Mouse (Mus musculus) spleen, postnatal 4 days (tissue): ENCODE data around the gene Shank2.

Experiments used
- DNase-seq, 2 experiments: peaks; one replicate each; pipeline ENCODE4 v3.0.0; 2022; ENCODE audit warnings: low spot score in 2 of 2

Gene Shank2

DNA sequence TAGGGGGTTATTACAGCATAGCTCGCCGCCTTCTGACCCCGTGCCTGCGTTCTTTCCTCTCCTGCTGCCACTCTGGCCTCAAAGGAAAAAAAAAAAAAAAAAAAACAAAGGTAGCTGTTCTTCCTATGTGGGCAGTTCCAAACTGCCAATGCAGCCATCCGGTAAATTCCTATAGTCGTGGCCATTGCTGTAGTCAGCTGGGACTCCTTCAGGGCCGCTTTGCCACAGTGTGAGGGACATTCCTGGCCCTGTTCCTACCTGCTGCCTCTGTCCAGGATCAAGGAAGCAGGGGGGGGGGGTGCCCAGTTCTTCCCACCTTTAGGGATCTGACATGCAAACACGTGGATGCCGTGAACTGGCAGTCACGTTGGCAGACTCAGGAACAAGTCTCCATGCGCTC, 29.1 kb downstream of the Shank2 start:
- DNase-seq: no peak

DNA sequence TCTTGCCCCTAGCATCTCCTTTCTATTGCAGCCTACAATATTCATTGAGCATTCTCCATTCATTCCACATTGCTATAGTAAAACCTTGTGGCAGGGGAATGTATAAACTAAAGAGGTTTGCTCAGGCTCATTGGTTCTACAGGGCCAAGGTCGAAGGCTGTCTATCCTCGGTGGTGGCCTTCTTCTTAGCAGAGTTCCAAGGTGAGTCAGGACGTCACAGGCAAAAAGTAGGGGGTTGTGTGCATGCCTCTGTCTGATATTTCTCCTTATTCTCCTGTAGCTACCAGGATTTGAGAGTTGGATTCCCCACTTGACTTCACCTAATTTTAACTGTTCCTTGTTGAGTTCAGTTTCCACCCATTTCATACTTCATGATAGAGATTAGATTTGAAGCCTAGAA, 29.9 kb downstream of the Shank2 start:
- no peak for DNase-seq

DNA sequence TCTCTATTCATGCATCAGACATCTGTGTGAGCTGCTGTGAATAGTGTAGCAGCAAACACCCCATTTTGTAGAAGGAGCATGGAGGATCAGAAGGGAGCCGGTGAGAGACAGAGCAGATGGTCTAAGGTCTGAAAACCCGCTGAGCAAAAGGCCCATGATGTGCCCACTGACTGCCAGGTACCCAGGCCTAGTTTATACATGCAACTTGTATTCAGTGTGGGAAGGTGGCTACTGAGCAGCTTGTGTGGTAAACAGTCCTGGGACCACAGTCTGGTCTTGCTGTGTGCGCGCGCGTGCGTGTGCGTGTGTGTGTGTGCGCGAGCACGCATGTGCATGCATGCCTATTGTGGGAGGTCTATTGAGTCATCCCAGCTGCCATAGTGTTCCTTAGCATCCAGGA, 35.8 kb downstream of the Shank2 start:
- DNase-seq: no peak

DNA sequence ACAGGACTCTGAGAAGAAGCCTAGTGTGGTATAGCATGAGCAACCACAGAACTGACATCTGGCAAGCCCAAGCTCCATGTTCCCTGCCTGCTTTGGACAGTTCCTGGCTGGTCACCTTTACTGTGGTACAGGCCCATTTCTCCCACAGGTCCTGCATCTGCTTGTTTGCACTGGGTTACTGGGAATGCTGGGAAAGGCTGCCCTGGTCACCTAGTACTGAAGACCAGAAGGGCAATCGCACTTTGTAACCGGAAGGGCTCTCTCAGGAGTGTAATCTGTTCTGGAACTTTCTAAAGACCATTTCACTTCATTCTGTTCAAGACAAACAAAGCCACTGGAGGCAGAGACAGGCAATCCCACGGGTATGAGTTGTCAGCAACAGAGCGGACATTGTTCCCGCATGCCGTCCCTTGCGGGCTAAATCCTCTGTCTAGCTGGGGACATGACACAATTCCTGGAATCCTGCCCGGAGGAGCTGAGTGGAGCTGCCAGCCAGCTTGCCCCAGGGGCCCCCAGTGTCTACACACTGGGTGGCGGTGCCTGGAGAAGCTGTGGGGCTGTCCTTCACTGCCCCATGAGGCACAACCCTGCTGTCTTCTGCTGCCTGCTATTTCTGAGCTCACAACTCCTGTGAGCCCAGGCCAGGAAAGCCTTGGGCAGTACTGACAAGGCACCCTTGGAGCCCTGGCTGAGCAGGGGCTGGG, 36.4 kb downstream of the Shank2 start:
- no peak for DNase-seq

DNA sequence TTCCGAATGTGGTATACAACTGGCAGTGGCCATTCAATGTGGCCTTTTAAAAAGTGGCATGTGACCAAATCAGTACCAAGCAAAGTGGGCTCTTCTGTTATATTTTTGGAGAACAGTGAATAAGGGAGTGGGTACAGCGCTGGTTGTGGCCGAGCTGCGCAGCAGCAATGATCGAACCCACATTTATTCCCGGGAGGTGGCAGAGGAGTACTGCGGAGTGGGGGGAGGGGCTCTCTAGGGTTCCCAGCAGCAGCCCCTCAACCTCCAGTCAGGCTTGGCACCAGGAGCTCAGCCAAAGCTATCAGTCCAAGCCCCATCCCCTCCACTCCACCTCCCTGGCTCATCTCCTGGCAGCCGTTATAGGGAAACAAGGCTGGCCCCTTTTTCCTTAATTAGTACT, 37.0 kb downstream of the Shank2 start:
- no peak for DNase-seq

DNA sequence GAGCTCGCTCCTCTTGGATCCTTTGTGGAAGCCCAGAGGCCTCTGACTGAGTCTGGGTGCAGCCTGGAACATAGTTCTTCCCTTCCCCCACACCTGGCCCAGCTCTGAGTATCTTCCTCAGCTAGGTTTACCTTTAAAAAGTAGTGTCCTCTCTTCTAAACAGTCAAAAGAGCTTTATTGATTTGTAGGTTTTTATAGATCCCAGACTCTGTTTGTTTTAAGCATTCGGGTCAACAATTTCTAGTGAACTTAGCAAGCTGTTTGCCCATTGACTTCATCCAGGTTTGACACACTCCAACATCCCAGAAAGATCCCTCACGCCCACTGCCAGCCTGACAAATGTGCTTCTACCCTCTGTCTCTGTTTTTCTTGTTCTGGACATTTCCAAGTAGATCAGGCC, 38.6 kb downstream of the Shank2 start:
- DNase-seq: no peak

GRCm38 (mm10) chr7:144052076-144052475, 50.3 kb downstream of the Shank2 start:
- DNase-seq: no peak

- DNase-seq: no peak
Observed at GRCm38 (mm10) chr7:144055188-144055587, 53.5 kb downstream of the Shank2 start.

GRCm38 (mm10) chr7:144055702-144056531, 54.2 kb downstream of the Shank2 start:
- DNase-seq: no peak

- DNase-seq: no peak
Observed at GRCm38 (mm10) chr7:144070162-144070949, 68.6 kb downstream of the Shank2 start.

GRCm38 (mm10) chr7:144072219-144072618, 70.5 kb downstream of the Shank2 start:
- no peak for DNase-seq

DNA sequence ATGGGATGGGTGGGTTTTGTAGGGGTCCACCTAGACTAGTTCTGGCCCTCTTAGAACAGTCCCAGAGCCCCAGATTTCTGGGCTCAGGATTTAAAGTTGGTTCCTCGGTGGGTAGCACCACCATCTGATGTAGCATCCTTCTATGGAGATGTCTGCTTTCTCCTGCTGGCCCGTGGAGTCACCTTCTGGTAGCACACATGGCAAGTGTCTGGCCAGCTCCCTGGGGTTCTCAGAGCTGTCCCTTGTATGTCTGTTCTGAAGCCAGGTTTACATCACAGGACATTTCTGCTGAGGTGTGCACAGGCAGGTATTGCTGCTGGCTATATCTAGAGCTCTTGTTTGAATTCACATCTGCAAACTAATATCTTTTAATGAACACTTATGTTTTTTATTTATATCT, 71.1 kb downstream of the Shank2 start:
- no peak for DNase-seq

DNA sequence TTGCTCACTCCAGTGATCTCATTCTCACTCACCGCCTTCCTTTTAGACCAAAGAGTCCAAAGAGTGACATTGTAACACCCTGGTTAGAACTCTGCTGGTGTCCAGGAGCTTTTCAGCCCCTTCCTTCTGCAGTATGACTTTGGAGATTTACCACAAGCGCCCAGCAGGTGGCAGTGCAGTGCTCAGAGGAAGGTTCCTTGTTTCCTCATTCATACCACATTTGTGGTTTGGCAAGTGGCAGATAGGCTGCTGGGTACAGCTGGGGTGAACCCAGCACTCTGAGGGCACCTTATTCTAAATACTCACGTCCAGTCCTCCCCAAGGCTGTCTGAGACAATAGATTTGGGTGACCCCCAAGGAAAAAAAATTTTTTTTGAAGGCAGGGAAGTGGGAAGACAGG, 73.0 kb downstream of the Shank2 start:
- peak; percentile 51 to 79 for DNase-seq

- DNase-seq: peak in 1 of 2 experiments; percentile 70
Observed at GRCm38 (mm10) chr7:144078661-144079060, 76.9 kb downstream of the Shank2 start.

DNA sequence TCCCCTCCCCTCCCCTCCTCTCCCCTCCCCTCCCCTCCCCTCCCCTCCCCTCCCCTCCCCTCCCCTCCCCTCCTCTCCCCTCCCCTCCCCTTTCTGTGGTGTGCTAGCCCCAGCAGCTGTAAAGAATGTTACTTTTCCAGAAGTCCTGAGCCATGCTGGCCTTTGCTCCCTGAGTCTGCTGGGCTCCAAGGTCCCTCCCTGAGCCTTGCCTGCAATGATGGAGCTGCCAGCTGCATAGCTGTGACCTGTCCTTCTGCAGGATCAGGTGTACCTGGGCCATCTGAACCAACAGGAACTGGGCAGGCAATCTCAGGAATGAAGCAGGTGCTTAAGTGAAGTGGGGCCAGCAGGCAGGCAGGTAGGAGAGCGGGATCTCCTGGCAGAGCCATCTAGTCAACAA, 78.1 kb downstream of the Shank2 start:
- DNase-seq: no peak

- DNase-seq: no peak
Observed at GRCm38 (mm10) chr7:144081448-144081847, 79.7 kb downstream of the Shank2 start.

DNA sequence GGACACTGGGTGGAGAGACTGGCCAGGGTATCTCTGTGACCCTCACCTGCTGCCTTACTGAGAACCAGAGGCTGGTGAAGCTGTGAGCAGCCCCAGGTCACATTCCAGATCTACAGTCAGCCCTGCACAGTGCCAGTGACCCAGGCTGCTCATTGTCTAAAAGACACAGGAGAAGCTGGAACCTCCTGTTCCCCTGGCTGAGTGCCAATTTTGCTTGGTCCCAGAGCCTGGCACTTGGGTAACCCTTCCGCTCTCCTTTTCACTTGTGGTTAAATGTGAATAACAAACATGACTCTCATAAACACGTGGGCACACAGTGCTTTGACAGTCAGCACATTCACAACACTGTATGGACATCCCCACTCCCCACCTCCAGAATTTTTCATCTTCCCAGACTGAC, 80.2 kb downstream of the Shank2 start:
- DNase-seq: no peak

DNA sequence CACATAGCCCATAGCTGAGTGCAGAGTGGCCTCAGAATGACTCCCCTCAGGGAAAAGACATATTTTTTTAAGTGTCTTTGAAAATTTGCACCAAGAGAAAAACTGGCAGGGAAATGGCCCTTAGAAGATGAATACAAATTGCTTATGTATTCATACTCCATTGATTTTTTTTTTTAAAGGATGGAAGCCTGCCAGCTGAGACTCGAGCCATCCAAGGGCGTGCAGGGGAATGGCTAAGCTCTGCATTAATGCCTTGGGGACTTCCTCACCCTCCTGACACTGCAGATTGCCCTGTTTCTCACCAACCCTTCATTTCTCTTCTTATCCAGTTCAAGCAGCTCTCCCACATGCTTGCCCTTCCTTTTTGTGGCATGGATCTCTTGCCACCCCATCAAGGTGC, 85.5 kb downstream of the Shank2 start:
- no peak for DNase-seq

- no peak for DNase-seq
Observed at GRCm38 (mm10) chr7:144094132-144094531, 92.4 kb downstream of the Shank2 start.

- DNase-seq: no peak
Observed at GRCm38 (mm10) chr7:144097314-144097713, 95.6 kb downstream of the Shank2 start.

DNA sequence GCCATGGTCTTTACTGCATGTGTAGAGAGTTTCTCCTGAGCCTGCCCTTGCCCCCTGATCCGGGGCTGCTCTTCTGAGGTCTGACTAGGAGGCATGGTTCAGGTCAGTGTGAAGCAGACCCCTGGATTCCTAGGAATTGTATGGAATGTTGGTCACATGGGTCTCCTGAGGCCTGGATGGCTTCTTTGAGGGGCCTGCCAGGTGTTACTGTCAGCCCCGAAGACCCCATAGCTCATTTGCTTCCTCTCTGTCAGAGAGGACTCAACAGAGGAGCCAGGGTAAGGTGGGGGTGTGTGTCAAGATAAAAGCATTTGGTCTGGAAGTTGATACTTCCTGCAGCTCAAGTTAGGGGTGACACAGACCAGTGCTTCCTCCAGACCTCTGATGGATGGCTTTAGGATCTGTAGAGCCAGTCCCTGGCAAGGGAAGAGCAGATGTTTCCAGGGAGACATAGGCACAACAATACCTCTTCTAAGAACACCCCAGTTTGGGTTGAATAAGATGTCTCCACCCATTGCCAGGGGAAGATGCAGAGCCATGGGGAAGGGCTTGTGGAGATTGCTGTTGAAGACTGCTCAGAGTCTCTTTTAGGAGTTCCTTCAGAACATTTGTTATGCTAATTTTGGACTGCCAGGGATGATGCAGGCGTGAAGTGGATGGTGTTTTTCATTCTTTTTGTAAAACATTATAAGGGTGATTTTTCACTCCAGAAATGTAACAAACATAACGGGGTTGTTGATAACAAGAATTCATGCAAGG, 100.7 kb downstream of the Shank2 start:
- no peak for DNase-seq

DNA sequence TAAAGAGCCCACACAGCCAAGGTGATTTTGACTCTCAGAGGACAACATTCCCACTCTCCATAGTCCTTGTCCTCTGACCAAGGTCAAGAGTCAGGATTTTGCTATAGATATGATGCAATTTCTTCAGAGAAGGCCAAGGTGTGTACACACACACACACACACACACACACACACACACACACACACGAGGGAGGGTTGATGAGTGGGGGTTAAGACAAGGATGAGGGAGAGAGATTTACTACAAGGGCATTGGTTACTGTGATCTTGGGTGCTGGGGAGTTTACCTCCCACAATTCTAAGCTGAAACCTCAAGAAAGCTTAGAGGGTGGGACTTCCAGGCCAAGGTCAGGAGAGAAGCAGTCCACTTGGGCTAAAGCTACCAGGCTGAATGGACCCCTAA, 104.2 kb downstream of the Shank2 start:
- no peak for DNase-seq
